Mouse (Mus musculus) ES-CJ7 (cell line): ENCODE data around the gene Nrxn2.

Experiments
- DNase-seq: peaks from one replicate; pipeline ENCODE4 v3.0.0; 2011; ENCODE audit warnings: low read depth, low spot score

The Nrxn2 gene

GRCm38 (mm10) chr19:6494504-6495170 is 76.1 kb downstream of the Nrxn2 start:
- no peak for DNase-seq

- DNase-seq, result no peak
These were observed 77.2 kb downstream of the Nrxn2 start for GRCm38 (mm10) chr19:6495714-6496113.

- no peak for DNase-seq
These were observed 78.1 kb downstream of the Nrxn2 start for GRCm38 (mm10) chr19:6496462-6497149.

- DNase-seq, result peak; percentile 69
These were observed 78.7 kb downstream of the Nrxn2 start for GRCm38 (mm10) chr19:6497150-6497801.

GRCm38 (mm10) chr19:6497803-6498202 is 79.3 kb downstream of the Nrxn2 start:
- DNase-seq, result no peak

- no peak for DNase-seq
These were observed 80.0 kb downstream of the Nrxn2 start for GRCm38 (mm10) chr19:6498350-6499131.

GRCm38 (mm10) chr19:6499860-6500635 is 81.5 kb downstream of the Nrxn2 start:
- DNase-seq, result no peak

- DNase-seq, result no peak
These were observed 82.1 kb downstream of the Nrxn2 start for GRCm38 (mm10) chr19:6500636-6501025.

GRCm38 (mm10) chr19:6502035-6502541 is 83.6 kb downstream of the Nrxn2 start:
- DNase-seq, result peak; percentile 55

GRCm38 (mm10) chr19:6502543-6503319 is 84.2 kb downstream of the Nrxn2 start:
- peak; percentile 85 for DNase-seq

GRCm38 (mm10) chr19:6503926-6504655 is 85.6 kb downstream of the Nrxn2 start:
- no peak for DNase-seq

- DNase-seq, result no peak
These were observed 86.1 kb downstream of the Nrxn2 start for GRCm38 (mm10) chr19:6504656-6505045.

- DNase-seq, result no peak
These were observed 88.9 kb downstream of the Nrxn2 start for GRCm38 (mm10) chr19:6507393-6507792.

GRCm38 (mm10) chr19:6509881-6510280 is 91.3 kb downstream of the Nrxn2 start:
- peak; percentile 25 for DNase-seq

- no peak for DNase-seq
These were observed 92.0 kb downstream of the Nrxn2 start for GRCm38 (mm10) chr19:6510546-6510945.

GRCm38 (mm10) chr19:6513389-6514139 is 95.0 kb downstream of the Nrxn2 start:
- peak; percentile 42 for DNase-seq

GRCm38 (mm10) chr19:6514940-6515339 is 96.4 kb downstream of the Nrxn2 start:
- peak; percentile 84 for DNase-seq

GRCm38 (mm10) chr19:6515448-6515847 is 96.9 kb downstream of the Nrxn2 start:
- peak; percentile 89 for DNase-seq

- no peak for DNase-seq
These were observed 97.6 kb downstream of the Nrxn2 start for GRCm38 (mm10) chr19:6516153-6516552.
